Comparison of ENCODE assay signal across 20 mouse cellular contexts in genomic region chr5:74834401-74834800, GRCm38 (mm10).
"Had no signal": no experiment of that assay in that cellular context is flagged by ENCODE, and none has a peak within 500 bp of the region (broad histone marks: within the 10 kb centered on the region; RNA-seq: fewer than 3 reads in every experiment).

No protein-coding gene starts in this region.

- H3K36me3 ChIP-seq: lung, embryonic 15.5 days; midbrain, embryonic 10.5 days; midbrain, embryonic 13.5 days; midbrain, embryonic 15.5 days; neural tube, embryonic 13.5 days; neural tube, embryonic 15.5 days had no signal

- H3K9me3 ChIP-seq: lung, embryonic 15.5 days; midbrain, embryonic 10.5 days; midbrain, embryonic 15.5 days; neural tube, embryonic 13.5 days; neural tube, embryonic 15.5 days had no signal

- H3K4me2 ChIP-seq: lung, embryonic 15.5 days; midbrain, embryonic 13.5 days; midbrain, embryonic 15.5 days; neural tube, embryonic 13.5 days; neural tube, embryonic 15.5 days had no signal

- H3K9ac ChIP-seq: liver, postnatal 0 days; lung, embryonic 15.5 days; midbrain, embryonic 13.5 days; midbrain, embryonic 15.5 days; neural tube, embryonic 13.5 days; neural tube, embryonic 15.5 days had no signal

- DNase-seq: liver, postnatal 0 days; lung, adult 2 months; lung, postnatal 14 days; lung, postnatal 4 days; retina, postnatal 1 day; right cerebral cortex, adult 18-20 months; right cerebral cortex, postnatal 25 days; right cerebral cortex, postnatal 4 days; spleen, adult 18-20 months; thymus, adult 18-20 months; thymus, postnatal 14 days; thymus, postnatal 36 days had no signal

- H3K27me3 ChIP-seq: lung, embryonic 15.5 days; midbrain, embryonic 13.5 days; midbrain, embryonic 15.5 days; neural tube, embryonic 13.5 days; neural tube, embryonic 15.5 days had no signal

- H3K27ac ChIP-seq: lung, embryonic 15.5 days; midbrain, embryonic 10.5 days; midbrain, embryonic 13.5 days; midbrain, embryonic 15.5 days; neural tube, embryonic 13.5 days; neural tube, embryonic 15.5 days had no signal

- H3K4me3 ChIP-seq: lung, embryonic 15.5 days; midbrain, embryonic 10.5 days; midbrain, embryonic 13.5 days; midbrain, embryonic 15.5 days; myocyte; neural tube, embryonic 13.5 days; neural tube, embryonic 15.5 days had no signal

- H3K4me1 ChIP-seq: midbrain, embryonic 10.5 days; midbrain, embryonic 13.5 days; midbrain, embryonic 15.5 days; neural tube, embryonic 13.5 days; neural tube, embryonic 15.5 days had no signal

- ATAC-seq: lung, postnatal 0 days; midbrain, embryonic 13.5 days; midbrain, embryonic 15.5 days had no signal
